Mouse (Mus musculus): ENCODE results near the gene Gmppa.

Gmppa gene

GRCm38 (mm10) chr1:75456746-75457564 is 21.2 kb downstream of the Gmppa start:
- no peak for DNase-seq (ENCODE audit: low read depth)

GRCm38 (mm10) chr1:75457710-75458024 is 21.9 kb downstream of the Gmppa start:
- no peak for DNase-seq (ENCODE audit: low read depth)

- no peak for DNase-seq (ENCODE audit: low read depth)
Measured at GRCm38 (mm10) chr1:75458025-75458788, 22.5 kb downstream of the Gmppa start.

GRCm38 (mm10) chr1:75458789-75459684 is 23.3 kb downstream of the Gmppa start:
- no peak for DNase-seq (ENCODE audit: low read depth)

- no peak for DNase-seq (ENCODE audit: low read depth)
Measured at GRCm38 (mm10) chr1:75460297-75460696, 24.6 kb downstream of the Gmppa start.

- DNase-seq (ENCODE audit: low read depth) = no peak
Measured at GRCm38 (mm10) chr1:75462636-75463035, 26.9 kb downstream of the Gmppa start.

GRCm38 (mm10) chr1:75463652-75464204 is 28.0 kb downstream of the Gmppa start:
- no peak for DNase-seq (ENCODE audit: low read depth)

- peak; percentile 80 for DNase-seq (ENCODE audit: low read depth)
Measured at GRCm38 (mm10) chr1:75467215-75467927, 31.6 kb downstream of the Gmppa start.

- DNase-seq (ENCODE audit: low read depth) = no peak
Measured at GRCm38 (mm10) chr1:75469287-75469825, 33.6 kb downstream of the Gmppa start.

GRCm38 (mm10) chr1:75476441-75476840 is 40.7 kb downstream of the Gmppa start:
- no peak for DNase-seq (ENCODE audit: low read depth)

- peak; percentile 88 for DNase-seq (ENCODE audit: low read depth)
Measured at GRCm38 (mm10) chr1:75477264-75477965, 41.7 kb downstream of the Gmppa start.

GRCm38 (mm10) chr1:75477966-75478290 is 42.2 kb downstream of the Gmppa start:
- peak; percentile 57 for DNase-seq (ENCODE audit: low read depth)

GRCm38 (mm10) chr1:75478497-75478896 is 42.8 kb downstream of the Gmppa start:
- DNase-seq (ENCODE audit: low read depth) = no peak

GRCm38 (mm10) chr1:75478916-75479634 is 43.3 kb downstream of the Gmppa start, which contains the start of the genes Chpf and Tmem198:
Gene Chpf, minus strand, starts transcription at chr1:75479307.
Gene Tmem198, plus strand, starts transcription at chr1:75479532.
- peak; percentile 96 for DNase-seq (ENCODE audit: low read depth)

GRCm38 (mm10) chr1:75479635-75479989 is 43.9 kb downstream of the Gmppa start:
- DNase-seq (ENCODE audit: low read depth) = no peak

GRCm38 (mm10) chr1:75480036-75480435 is 44.3 kb downstream of the Gmppa start:
- no peak for DNase-seq (ENCODE audit: low read depth)

- DNase-seq (ENCODE audit: low read depth) = no peak
Measured at GRCm38 (mm10) chr1:75480735-75481134, 45.0 kb downstream of the Gmppa start.

GRCm38 (mm10) chr1:75486561-75486960 is 50.8 kb downstream of the Gmppa start:
- no peak for DNase-seq (ENCODE audit: low read depth)

GRCm38 (mm10) chr1:75487040-75487404 is 51.3 kb downstream of the Gmppa start:
- DNase-seq (ENCODE audit: low read depth) = no peak

All from naive thymus-derived CD4-positive, alpha-beta T cell, adult 2 months (primary cell).